Mouse (Mus musculus) brain, adult 2 months (tissue): ENCODE results near the gene Atg9b.
"Not testable (repeated sequence)": the region's sequence is repeated elsewhere in the genome, so short reads cannot be mapped to it uniquely, and the experiment has no call there.

Source experiments
- DNase-seq: peaks from one replicate; pipeline ENCODE4 v3.0.0; 2011; ENCODE audit warnings: low read depth, low spot score

Gene Atg9b

DNA sequence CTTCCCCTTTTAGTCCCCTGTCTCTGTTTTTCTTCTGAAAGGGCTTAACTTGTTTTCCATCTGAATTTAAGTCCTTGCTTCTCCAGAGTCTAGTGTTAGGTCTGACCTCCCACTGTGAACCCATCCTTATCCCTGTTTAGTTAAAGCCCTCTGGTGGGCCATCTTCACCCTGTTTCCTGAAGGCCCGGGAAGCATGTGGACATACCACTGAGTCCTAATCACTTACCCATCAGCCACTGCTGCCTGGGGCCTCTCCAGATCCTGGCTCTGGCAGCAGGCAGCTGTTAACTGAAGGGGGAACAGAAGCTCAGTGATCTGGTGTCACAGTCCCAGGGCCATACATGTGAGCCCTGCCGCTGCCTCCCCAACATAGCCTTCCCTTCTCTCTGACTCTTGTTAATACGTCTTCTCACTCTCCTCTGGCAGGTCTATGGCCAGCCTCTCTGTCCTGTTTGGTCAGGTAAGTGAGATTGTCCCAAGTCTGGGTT is 13.5 kb upstream of the Atg9b start:
- DNase-seq: no peak

DNA sequence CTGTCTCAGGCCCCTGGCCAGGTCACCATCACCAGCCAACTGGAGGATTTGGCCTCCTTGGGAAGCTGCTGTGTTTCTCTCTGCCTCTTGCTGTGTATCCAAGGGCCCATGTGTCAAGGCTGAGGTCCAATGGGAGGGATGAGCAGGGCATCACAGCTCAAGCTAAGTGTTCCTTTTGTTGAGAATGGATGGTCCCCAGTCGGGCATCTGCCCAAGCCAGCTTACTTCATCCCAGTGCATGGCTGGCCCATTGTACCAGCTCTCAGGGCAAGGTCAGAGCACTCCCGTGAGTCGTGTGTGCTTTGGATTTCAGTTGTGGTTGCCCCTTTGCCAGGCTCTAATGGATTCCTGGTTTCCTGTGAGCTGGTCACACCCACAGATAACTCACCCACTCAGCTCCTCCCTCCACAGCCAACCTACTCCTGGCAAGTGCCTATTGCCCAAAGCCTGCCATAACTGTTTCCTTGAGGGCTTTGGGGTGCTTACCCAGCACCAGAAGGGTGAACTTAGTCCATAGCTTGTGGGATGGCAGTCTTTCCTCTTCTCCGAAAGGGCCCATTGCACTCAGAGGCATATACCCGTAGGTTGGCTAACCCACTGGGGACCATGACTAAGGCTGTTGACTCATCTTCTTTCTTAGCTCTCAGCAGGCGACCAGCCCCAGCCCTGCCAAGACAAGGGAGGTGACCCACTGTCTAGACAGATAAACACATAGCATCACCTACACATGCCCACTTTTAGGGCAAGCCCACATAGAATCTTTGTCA is 12.8 kb upstream of the Atg9b start:
- peak; percentile 83 for DNase-seq

DNA sequence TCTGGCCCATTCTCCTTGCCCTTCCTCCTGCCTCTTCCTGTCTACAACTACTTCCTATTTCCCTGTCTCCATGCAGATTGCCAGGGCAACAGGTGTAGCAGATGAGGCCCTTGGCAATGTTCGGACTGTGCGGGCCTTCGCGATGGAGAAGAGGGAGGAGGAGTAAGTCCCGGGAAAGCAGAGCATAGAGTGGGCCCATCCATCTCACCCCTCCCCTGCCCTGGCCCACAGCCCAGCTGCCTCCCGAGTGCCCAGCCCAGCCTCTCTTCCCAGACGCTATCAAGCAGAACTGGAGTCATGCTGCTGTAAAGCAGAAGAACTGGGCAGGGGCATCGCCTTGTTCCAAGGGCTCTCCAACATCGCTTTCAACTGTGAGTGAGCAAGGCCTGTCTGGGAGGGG is 10.0 kb upstream of the Atg9b start:
- DNase-seq: peak; percentile 37

DNA sequence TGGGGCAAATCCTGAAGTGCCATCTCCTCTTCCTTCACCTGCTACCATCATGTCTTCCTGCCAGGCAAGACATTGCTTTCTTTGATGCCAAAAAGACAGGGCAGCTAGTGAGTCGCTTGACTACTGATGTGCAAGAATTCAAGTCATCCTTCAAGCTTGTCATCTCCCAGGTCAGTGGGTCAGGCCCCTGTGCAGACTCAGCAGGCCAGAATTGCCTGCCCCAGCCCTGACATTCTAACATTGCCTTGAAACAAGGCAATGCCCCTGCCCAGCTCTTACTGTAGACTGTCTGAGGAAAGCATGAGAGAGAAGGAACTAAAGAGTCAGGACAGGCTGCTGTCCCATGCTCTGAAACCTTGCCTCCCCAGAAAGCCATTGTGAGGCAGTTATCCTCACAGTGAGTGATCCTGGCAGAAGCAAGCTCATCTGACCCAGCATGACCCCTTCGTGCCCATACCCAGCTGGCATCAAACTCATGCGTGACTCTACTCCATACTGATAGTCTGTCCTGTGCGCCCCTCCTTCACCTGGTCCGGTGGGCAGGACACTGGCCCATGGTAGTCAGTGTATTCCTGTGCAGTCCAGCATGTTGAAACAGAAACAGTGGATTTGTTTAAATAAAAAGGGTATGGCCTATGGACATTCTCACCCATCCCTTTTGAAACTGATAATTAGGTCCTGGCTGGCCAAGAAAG is 9.1 kb upstream of the Atg9b start:
- DNase-seq: no peak

DNA sequence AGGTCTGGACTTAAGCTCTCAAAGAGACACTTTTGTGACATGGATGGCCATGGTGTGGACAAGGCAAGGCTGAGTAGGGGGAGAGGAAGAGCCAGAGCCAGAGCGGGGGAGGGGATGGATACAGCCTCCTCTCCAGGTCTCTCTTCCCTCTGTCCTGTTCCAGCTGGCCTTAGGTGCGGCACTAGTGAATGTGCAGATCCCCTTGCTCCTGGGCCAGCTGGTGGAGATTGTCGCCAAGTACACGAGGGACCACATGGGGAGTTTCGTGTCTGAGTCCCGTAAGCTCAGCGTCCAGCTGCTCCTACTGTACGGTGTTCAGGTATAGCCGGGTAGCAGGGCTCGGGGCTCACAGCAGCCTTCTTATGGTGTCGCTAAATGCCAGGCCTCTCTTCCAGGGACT is 8.4 kb upstream of the Atg9b start:
- peak; percentile 22 for DNase-seq

DNA sequence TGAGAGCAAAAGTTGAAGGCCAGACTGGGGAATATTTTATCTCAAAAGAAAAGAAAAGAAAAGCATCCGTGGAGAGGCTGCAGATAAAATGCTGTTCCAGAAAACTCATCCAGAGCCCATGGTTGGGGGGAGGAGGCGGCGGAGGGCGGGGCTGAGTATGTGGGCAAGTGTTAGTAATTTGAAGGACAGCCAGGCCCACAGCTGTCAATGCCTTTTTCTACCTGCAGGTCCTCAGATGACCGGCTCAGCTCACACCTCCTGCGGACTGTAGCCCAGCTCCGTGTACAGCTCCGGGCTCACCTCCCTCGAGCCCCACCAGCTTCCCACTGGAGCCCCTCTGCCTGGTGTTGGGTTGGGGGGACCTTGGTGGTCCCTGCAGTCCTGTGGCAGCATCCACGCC is 7.7 kb upstream of the Atg9b start:
- DNase-seq: no peak

DNA sequence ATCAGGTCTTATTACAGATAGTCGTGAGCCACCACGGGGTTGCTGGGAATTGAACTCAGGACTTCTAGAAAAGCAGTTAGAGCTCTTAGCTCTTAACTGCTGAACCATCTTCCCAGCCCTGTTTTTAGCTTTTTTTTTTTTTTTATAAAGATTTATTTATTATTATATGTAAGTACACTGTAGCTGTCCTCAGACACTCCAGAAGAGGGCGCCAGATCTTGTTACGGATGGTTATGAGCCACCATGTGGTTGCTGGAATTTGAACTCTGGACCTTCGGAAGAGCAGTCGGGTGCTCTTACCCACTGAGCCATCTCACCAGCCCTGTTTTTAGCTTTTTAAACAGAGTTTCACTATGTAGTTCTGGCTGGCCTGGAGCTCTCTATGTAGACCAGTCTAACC is 4.3 kb upstream of the Atg9b start:
- DNase-seq: not testable (repeated sequence)

DNA sequence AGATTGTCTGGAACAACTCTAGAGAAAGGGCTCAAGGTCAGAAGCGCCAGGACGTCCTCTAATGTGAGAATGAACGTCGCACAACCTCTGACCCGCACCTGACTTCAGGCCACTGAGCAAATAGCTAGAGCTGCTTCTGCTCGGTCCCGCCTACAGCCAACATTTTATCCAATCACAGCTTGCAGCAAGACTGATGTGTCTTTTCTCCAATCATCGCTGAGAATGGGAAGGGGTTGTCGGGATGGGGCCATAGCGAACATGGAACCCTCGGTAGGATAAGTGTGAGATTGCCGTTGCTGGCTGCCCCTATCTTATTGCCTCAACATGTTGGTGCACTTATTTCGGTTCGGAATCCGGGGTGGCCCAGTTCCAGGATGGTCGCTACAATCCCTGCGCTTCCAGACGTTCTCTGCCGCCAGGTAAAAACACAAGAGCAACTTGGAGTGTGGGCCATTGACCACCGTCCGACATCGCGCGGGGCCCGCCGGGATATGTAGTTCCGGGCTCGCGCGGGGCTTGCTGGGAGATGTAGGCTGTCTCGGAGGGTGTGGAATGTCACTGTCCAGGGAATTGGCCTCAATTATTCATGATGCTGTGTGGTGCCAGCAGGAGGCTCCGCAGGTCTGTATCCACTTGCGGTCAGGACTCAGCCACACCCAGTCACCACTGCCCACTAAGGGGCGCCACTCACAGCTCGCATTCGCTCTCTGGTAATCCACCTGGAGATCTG is 2.4 kb upstream of the Atg9b start:
- DNase-seq: peak; percentile 99

DNA sequence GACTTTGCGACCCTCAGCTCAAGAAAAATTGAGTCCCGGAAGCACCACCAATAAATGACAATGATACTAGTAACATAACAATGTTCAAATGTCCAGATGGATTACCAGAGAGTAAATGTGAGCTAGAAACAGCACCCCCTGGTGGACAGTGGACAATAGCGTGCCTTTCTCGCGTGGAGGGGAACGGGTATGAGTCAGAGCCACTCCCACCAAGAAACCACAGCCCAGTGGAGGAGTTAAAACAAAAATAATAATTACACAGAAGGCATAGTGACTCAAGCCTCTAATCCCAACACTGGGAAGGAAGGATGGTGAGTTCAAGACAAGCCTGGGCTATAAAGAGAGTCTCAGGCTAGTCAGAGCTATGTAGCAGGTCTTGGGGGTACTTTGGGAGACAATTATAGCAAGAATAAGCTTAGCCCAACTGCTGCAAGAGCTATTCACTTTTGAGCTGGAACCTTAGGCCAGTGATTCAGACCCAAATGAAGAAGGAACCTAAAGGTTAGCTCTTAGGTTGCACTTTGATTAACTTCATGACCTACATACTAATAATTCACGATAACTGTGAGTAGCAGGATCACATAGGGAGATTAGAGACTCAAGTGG is 1.6 kb upstream of the Atg9b start, which contains the start of gene Abcb8:
TSS of gene Abcb8 (plus strand) at position 272 of the 606 bp plus-strand sequence.
- DNase-seq: peak; percentile 93

DNA sequence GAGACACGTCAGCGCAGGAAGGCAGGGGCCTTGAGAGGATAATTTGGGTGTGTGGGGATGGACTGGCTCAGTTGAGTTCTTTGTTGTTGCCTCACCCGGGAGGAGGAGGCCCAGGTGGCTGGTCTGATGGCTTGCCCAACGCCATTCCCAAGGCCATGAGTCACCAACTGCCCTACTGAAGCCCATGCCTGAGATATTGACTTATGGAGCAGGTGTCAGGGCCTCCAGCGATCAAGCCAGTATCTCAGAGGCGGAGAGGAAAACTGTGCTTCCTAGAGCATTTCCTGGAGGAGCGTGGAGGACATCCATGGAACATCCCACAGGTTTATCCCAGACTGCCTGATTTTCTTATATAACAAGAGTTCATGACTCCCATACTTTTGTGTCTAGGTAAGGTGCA is 781 bp upstream of the Atg9b start:
- DNase-seq: no peak

DNA sequence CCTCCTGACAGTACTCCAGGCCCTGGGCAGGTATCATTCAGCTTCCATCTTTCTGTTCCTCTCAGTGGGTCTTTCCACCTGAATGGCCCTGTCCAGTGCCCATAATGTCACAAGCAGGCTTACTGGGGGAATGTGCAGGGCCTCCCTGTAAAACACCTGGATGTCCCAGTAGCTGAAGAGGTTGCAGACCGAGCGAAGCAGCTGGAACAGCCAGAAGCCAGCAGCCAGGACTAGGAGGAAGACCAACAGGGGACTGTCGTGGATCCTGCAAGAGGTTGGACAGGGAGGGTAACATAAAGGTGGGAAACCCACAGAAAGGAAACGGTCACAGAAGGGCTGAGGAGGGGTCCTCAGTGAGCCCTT is 2.3 kb downstream of the Atg9b start:
- no peak for DNase-seq

DNA sequence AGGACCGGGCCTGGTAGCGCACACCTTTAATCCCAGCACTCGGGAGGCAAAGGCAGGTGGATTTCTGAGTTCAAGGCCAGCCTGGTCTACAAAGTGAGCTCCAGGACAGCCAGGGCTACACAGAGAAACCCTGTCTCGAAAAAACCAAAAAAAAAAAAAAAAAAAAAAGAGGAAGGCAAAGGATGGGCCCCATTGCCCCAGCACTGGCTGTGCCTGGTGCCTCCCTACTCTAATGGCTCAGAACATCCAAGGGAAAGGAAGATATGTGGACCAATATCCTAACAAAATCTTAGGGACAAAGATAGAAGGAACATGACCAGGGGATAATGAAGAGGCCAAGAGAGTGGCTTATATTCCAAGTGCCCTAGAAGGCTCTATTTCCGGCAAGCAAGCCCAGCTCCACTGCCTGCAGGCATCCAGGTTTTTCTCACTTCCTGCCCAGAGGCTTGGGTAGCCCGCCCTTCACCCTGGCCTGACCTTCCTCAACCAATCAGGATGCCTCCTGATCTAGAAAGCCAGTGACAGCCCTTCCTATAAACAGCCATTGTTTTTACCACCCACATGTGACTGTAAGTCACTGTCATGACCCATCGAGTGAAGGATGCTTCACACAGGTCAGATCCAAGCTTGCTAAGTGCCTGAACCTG is 2.8 kb downstream of the Atg9b start:
- peak; percentile 39 for DNase-seq

DNA sequence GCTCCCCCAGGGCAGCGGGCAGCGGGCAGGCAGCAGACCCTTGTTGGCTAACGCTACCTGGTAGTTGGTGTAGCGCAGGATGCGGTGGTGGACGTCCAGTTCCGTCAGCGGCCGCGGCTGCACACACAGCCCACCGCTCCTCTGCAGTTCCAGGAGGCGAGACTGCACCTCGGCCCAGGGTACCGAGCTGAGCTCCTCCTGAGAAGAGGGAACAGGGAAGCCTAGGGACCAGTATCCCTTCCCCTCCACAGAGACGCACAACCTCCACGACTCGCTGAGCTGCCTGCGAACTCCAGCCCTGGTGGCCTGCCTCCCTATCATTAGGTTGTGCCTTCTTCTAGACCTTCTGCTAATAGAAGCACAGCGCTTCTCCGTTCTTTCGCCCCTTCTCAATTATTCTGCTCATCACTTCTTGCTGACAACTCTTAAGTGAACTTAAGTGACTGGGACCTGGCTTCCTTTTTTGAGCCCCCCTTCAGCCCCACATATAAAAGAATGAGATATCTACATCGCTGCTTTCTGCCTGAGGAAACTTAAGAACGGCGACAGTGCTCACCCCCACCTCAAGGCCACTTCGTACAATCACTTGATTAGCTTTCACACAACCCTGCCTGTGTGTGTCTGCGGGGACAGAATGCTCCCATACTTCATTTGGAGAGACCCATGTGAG is 3.6 kb downstream of the Atg9b start:
- no peak for DNase-seq

DNA sequence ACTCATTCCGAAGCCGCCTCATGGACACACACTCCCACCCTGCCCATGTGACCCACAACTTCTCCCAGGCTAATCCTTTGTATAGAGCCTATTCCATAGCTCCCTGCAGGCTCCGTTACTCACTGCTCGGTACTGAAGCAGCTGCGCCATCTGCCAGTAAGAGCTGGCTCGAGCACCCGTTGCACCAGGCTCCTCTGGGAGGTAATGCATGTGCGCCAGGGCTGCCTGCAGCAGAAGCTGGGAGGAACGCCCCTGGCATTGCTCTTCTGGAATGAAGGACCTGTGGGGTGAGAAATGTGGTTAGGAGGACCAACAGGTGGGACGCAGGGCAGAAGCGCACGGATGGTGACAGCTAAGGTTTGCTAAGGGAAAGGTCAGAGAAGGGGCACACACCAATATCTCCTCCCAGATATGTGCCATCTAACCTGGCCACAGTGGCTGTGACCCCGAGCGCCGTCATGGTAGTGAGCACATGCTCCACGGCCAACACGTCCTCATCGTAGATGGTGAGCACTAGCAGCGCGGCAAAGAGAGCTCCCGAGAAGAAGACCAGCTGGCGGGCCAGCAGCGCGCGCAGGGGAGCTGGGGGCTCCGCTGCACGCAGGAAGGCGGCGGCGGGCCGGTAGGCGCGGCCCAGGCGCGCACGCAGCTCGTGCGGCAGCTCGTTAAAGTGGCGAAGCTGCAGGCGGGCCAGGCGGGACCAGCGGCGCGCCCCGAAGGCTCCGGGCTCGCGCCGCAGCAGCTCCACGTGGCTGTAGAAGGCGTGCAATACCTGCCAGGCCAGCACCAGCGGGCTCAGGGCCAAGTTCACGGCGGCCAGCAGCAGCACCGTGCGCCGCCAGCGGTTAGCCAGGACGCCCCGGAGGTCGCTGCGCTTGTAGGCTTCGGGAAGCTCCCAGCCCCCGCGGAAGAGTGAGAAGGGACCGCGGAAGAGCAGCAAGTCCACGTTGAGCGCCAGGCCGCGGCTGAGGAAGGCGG is 4.4 kb downstream of the Atg9b start:
- DNase-seq: peak; percentile 92

DNA sequence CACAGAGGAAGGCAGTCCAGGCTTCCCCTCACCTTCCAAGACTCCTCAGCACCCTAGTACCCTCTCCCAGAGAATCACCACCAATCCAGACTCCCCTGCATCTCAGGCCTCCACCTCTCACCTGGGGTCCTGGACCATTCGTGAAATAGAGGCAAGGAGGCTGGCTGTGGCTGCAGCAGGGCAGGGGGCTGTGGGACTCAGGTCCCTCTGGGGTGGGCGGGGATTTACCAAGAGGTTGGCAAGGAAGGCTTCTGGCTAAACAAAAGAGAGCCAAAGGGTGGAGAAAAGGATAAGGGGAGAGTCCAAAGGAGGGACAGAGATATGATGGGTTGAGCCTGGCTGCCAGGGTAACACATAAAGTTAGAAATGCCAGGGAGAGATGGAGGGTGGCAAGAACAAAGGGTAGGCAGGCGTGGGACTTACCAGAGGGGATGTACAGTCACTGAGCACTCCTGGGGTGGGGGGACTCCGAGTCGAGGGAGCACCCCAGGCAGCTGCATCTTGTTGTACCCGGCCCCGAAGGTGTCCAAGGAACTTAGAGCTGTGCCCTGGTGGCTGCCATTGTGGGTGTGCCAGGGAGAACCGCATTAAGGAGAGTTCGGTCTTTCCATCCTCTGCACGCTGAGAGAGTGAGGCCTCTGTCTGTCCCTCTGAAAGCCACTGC is 5.9 kb downstream of the Atg9b start:
- no peak for DNase-seq

DNA sequence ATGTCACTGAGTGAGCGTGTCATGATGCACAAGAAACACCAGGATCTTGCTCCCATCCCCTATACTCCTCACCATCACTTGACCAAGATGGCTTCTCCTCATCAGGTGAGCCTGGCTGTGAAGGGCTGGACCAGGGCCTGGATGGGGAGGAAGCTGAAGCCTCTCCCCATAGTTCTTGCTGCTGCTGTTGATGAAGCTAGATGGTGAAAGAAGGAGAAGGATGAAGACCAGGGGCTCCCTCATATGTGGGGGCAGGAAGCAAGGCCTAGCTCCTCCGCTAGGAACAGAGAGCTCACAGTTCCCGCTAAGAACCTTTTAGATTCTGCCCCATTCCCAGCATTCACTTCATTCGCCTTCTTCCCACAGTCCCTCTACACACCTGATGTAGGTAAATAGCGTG is 6.6 kb downstream of the Atg9b start:
- no peak for DNase-seq

DNA sequence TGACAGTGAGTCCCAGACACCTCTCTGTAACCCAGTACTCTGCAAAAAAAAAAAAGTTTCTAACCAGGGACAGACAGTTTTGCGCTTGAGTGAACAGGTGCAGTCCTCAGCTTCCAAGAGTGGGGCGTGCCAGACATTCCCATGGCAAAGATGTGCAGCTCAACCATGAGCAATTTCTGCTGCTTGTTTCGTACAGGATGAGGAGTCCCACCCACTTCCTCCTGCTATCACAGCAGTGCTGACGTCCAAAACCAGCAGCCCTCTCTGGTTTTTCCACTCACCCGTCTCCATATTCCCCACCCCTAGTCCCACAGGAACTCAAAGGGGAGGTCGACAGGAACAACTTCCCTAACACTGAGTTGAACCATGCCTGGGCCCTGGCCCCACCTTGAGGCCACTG is 7.5 kb downstream of the Atg9b start:
- peak; percentile 82 for DNase-seq

DNA sequence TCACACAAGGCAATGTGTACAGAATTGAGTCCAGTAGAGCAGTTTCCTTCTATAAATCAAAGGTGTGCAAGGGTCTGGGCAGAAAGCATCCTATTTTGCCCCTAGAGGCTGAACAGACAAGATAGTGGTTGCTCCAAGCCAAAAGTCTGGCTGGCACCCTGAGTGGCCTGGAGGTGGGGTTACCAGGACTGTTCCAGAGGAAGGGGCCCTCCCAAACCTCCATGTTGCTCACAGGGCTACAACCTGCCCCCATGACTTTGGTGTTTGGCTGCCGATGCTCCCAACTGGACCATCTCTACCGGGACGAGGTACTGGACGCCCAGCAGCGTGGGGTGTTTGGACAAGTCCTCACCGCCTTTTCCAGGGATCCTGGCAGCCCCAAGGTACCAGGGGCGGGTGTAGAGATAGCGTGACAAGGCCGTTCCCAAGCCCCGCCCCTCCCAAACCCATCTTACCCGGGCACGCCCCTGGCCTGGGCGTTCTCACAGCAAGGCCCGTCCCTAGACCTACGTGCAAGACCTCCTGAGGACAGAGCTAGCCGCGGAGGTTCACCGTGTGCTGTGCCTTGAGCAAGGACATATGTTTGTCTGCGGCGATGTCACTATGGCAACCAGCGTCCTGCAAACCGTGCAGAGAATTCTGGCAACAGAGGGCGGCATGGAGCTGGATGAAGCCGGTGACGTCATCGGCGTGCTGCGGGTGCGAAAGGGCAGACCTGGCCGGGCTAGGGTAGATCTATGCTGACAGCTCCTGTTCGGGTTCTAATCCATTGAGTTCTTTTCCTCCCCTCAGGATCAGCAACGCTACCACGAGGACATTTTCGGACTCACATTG is 8.7 kb downstream of the Atg9b start:
- DNase-seq: peak; percentile 99
